Mouse (Mus musculus) yolk sac, embryonic 10.5 days (tissue): ENCODE results near the gene Gm8246.
"Not testable (repeated sequence)": the region's sequence is repeated elsewhere in the genome, so short reads cannot be mapped to it uniquely, and the experiment has no call there.

Experiments used
- DNase-seq: peaks from one replicate; pipeline ENCODE4 v3.0.0-alpha.2; 2017; ENCODE audit warnings: low spot score

The Gm8246 gene

DNA sequence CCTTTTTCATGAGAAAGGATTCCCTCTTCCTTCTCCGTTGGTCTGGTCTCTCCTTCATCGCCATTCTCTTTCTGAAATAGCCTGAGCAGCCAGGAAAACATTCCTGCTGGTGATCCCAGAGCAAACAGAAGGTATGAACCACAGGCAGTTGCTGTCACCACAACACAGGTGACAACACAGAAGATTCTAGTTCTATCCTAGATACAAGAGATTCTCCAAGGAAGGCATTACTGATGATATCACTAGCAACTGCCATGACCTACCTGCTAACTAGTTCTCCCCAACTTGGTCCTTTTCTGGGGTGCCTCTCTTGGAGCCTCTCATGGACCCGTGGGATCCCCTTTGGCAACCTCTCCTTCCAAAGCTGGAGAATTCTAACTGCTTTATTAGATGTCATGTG lies at the start of gene Gm8246:
TSS of gene Gm8246 (minus strand) at position 101 of the 400 bp plus-strand sequence.
- not testable (repeated sequence) for DNase-seq

DNA sequence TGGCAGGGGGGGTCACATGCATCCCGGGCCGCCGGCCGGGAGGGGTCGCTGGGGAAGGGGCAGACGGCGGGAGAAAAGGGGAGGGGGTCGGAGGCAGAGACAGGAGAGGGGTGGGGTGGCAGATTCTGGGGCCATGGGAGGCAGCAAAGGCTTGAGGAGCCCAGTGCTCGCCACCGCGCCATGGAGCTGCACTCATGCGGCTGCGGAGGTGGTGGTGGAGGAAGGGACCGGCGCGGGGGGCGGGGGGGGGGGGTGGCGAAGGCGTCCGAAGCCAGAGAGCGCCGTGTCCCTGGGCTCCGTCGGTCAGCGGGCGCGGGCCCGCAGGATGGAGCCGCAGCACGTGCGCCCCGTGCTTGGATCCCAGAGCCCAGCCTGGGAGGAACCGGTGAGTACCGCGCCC lies 23.7 kb upstream of the Gm8246 start, which contains the start of gene Gm3488:
TSS of gene Gm3488 (plus strand) at position 301 of the 400 bp plus-strand sequence.
- DNase-seq, result not testable (repeated sequence)

DNA sequence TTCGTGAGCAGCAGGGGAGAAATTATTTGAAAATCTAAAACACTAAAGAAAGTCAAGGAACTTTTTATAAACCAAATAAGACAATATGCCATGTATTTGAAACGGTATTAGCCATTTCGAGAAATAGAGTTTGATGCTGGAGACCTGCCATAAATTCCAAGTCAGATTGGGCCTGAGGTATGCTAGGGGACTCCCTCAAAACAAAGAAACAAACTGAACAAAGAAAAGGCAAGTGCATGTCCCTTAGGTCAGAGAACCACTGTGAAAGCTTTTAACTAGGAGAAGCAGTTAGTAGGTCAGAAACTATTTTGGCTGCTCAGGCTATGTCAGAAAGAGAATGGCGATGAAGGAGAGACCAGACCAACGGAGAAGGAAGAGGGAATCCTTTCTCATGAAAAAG lies 6.3 kb upstream of the Gm8246 start, which contains the start of gene Gm3187:
TSS of gene Gm3187 (plus strand) at position 301 of the 400 bp plus-strand sequence.
- not testable (repeated sequence) for DNase-seq

GRCm38 (mm10) chr14:5460469-5460868 lies 17.2 kb downstream of the Gm8246 start:
- DNase-seq, result not testable (repeated sequence)

DNA sequence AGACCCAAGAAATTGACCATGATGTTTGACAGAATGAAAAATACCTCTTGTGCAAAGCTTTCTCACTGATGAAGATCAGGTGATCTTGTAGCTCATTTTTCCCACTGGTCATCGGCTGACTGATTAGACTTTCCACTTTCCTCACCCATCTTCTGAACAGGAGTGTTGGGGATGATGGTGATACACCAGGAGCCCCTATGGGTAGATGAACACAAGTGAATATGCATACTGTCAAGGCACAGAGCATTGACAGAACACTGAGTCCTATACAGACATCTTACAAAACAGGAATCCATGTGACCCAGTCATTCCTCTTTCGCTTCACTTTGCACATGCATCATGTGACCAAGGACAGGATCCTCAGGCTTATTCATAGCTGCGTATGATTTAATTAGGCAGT lies 22.3 kb downstream of the Gm8246 start, which contains the start of gene Gm3194:
TSS of gene Gm3194 (minus strand) at position 101 of the 400 bp plus-strand sequence.
- not testable (repeated sequence) for DNase-seq
